In the genomic region with DNA sequence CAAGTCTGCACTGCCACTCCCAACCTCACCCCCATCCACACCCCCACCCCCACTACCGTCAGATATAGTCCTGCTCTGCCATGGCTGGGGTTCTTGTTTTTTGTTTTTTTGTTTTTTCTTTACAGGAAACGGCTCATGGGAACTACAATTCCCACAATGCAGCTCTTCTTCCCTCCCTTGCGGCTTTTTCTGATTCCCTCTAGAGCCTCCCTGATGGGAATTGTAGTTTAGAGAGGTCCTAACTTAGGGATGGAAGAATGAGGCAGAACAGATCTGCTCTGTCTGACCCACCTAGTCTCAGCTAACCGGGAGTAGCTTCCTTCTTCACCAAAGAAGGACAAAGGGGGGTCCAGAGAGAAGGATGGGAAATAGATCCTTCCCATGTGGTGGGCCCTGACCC, we compare ENCODE assay signal across 9 mouse cellular contexts.
A peak's percentile ranks its signal among the peaks of the same experiment; 100 is the strongest.
DNase-seq lines count a peak whose midpoint lies in the region; ATAC-seq and TF ChIP-seq lines count a peak whose summit lies in the region.
"Had no signal": no experiment of that assay in that cellular context is flagged by ENCODE, and none has a peak within 500 bp of the region (broad histone marks: within the 10 kb centered on the region; RNA-seq: fewer than 3 reads in every experiment).

No protein-coding gene starts in this region.

- H3K4me2 ChIP-seq in forebrain, embryonic 11.5 days (ENCODE audit: low read depth, low read length, severe bottlenecking) = no peak overlapping the region
- 0 out of 2 replicates have a peak overlapping the region, but pooled peaks have one; percentile 1 for H3K4me2 ChIP-seq in liver, postnatal 0 days (ENCODE audit: low read depth, low read length)
- H3K4me2 ChIP-seq in liver, embryonic 11.5 days = no peak overlapping the region
- H3K4me2 ChIP-seq: liver, embryonic 13.5 days had no signal

- ATAC-seq in forebrain, embryonic 11.5 days (replicated peaks; ENCODE audit: low FRiP score) = peak; percentile 42; the same call in 1 of the 2 replicates
- no peak for ATAC-seq in liver, postnatal 0 days
- ATAC-seq in liver, embryonic 11.5 days (replicated peaks; ENCODE audit: low FRiP score) = no peak
- no peak for ATAC-seq in monocyte, adult 5-6 weeks (replicated peaks; ENCODE audit: insufficient number of reproducible peaks, low FRiP score, low TSS enrichment, poor library complexity, severe bottlenecking)

- H3K4me3 ChIP-seq in forebrain, embryonic 11.5 days (ENCODE audit: low read depth, low read length) = no peak overlapping the region
- H3K4me3 ChIP-seq in forebrain, embryonic 10.5 days = no peak overlapping the region
- no peak overlapping the region for H3K4me3 ChIP-seq in liver, postnatal 0 days (ENCODE audit: low read depth, low read length)
- no peak overlapping the region for H3K4me3 ChIP-seq in liver, embryonic 11.5 days (ENCODE audit: low read depth, low read length)
- H3K4me3 ChIP-seq: liver, embryonic 13.5 days had no signal

- TF ChIP-seq CTCF in liver, postnatal 0 days (IDR thresholded peaks at IDR 0.05; ENCODE audit: low read depth) = no peak

- no peak for DNase-seq in forebrain, embryonic 11.5 days (ENCODE audit: low spot score)
- DNase-seq in forebrain, embryonic 10.5 days (ENCODE audit: extremely low spot score, low spot score) = no peak
- no peak for DNase-seq in liver, postnatal 0 days
- no peak for DNase-seq in liver, embryonic 11.5 days (ENCODE audit: low spot score)
- DNase-seq in forelimb bud, embryonic 11.5 days (ENCODE audit: low read depth, low spot score) = peak; percentile 51
- peak; percentile 9 to 18 for DNase-seq in lung, postnatal 4 days
- DNase-seq in MN1 (ENCODE audit: low spot score) = no peak
- DNase-seq: liver, embryonic 13.5 days had no signal

- no peak for TF ChIP-seq EP300 in liver, postnatal 0 days (IDR thresholded peaks at IDR 0.05; ENCODE audit: low read depth)

- 20% methylated on average over 4 of the region's 4 CpGs for WGBS in forebrain, embryonic 11.5 days
- 22% methylated on average over 4 of the region's 4 CpGs for WGBS in forebrain, embryonic 10.5 days
- WGBS in liver, postnatal 0 days (ENCODE audit: insufficient replicate concordance) = 26% methylated on average over 4 of the region's 4 CpGs
- 19% methylated on average over 4 of the region's 4 CpGs for WGBS in liver, embryonic 11.5 days

- no peak overlapping the region for H3K27ac ChIP-seq in forebrain, embryonic 11.5 days (ENCODE audit: low read depth, low read length)
- no peak overlapping the region for H3K27ac ChIP-seq in forebrain, embryonic 10.5 days
- H3K27ac ChIP-seq in liver, postnatal 0 days (ENCODE audit: low read depth) = no peak overlapping the region
- no peak overlapping the region for H3K27ac ChIP-seq in liver, embryonic 11.5 days (ENCODE audit: low read depth, low read length)
- H3K27ac ChIP-seq: liver, embryonic 13.5 days had no signal

- H3K9me3 ChIP-seq in forebrain, embryonic 11.5 days (ENCODE audit: control insufficient read depth, low read length) = no peaks in the 10 kb centered on the region
- no peaks in the 10 kb centered on the region for H3K9me3 ChIP-seq in forebrain, embryonic 10.5 days
- H3K9me3 ChIP-seq in liver, postnatal 0 days (ENCODE audit: low read length) = no peaks in the 10 kb centered on the region
- no peaks in the 10 kb centered on the region for H3K9me3 ChIP-seq in liver, embryonic 11.5 days (ENCODE audit: control insufficient read depth, low read length)
- H3K9me3 ChIP-seq: liver, embryonic 13.5 days had no signal

- no peaks in the 10 kb centered on the region for H3K36me3 ChIP-seq in forebrain, embryonic 11.5 days (ENCODE audit: control insufficient read depth, insufficient read depth, low read length)
- no peaks in the 10 kb centered on the region for H3K36me3 ChIP-seq in forebrain, embryonic 10.5 days (replicated peaks)
- H3K36me3 ChIP-seq in liver, postnatal 0 days (replicated peaks; ENCODE audit: insufficient read depth, low read length) = no peaks in the 10 kb centered on the region
- H3K36me3 ChIP-seq in liver, embryonic 11.5 days (ENCODE audit: control insufficient read depth, insufficient read depth, low read length) = no peaks in the 10 kb centered on the region
- H3K36me3 ChIP-seq: liver, embryonic 13.5 days had no signal

- H3K4me1 ChIP-seq in forebrain, embryonic 11.5 days (replicated peaks; ENCODE audit: control insufficient read depth, insufficient read depth, low read length) = peaks cover 12% of the 10 kb centered on the region
- H3K4me1 ChIP-seq in forebrain, embryonic 10.5 days = peaks cover 23% of the 10 kb centered on the region
- no peaks in the 10 kb centered on the region for H3K4me1 ChIP-seq in liver, postnatal 0 days (ENCODE audit: insufficient read depth)
- no peaks in the 10 kb centered on the region for H3K4me1 ChIP-seq in liver, embryonic 11.5 days (replicated peaks; ENCODE audit: control insufficient read depth, insufficient read depth, low read length)
- H3K4me1 ChIP-seq: liver, embryonic 13.5 days had no signal

- H3K27me3 ChIP-seq in forebrain, embryonic 11.5 days (ENCODE audit: control insufficient read depth, insufficient read depth, low read length) = no peaks in the 10 kb centered on the region
- H3K27me3 ChIP-seq in forebrain, embryonic 10.5 days (ENCODE audit: poor library complexity, severe bottlenecking) = no peaks in the 10 kb centered on the region
- H3K27me3 ChIP-seq in liver, postnatal 0 days (ENCODE audit: insufficient read depth, low read length) = no peaks in the 10 kb centered on the region
- no peaks in the 10 kb centered on the region for H3K27me3 ChIP-seq in liver, embryonic 11.5 days (replicated peaks; ENCODE audit: control insufficient read depth, insufficient read depth, low read length)

- H3K9ac ChIP-seq in forebrain, embryonic 11.5 days (ENCODE audit: low read length) = no peak overlapping the region
- H3K9ac ChIP-seq in liver, postnatal 0 days (replicated peaks) = no peak overlapping the region
- H3K9ac ChIP-seq in liver, embryonic 11.5 days (ENCODE audit: low read depth, low read length) = no peak overlapping the region
- H3K9ac ChIP-seq: liver, embryonic 13.5 days had no signal

Comparison
In these comparisons a context has a peak if more than half of its experiments do, and no peak if none do; other contexts are left out.
1. DNase-seq: peak in forelimb bud, embryonic 11.5 days (single experiment) and lung, postnatal 4 days (2 of 2); none in forebrain, embryonic 11.5 days (single experiment), forebrain, embryonic 10.5 days (single experiment), liver, postnatal 0 days (single experiment), liver, embryonic 11.5 days (single experiment) and MN1 (single experiment).